In the genomic region with DNA sequence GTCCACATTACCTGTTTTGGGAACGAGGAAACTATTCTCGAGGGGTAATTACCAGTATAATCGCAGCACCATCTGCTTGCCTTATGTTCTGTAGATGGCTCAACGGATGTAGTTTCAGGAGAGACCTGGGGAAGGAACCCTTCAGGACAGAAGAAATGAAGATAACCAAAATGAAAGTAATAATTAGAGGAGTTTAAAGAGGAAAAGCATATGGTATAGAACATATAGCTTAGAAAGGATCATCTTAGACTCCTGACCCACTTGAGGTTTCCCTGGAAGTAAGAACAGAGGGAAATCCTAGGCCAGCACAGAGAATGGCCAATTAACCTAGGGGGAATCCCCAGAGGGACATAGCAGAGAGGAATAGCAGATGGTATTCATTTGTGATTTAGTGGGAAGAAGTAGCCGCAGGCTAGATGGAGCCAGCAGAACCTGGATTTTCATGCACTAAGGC, we compare ENCODE assay signal across 12 mouse cellular contexts.
DNase-seq lines count a peak whose midpoint lies in the region; ATAC-seq and TF ChIP-seq lines count a peak whose summit lies in the region.
"Had no signal": no experiment of that assay in that cellular context is flagged by ENCODE, and none has a peak within 500 bp of the region (broad histone marks: within the 10 kb centered on the region; RNA-seq: fewer than 3 reads in every experiment).

No protein-coding gene starts in this region.

- no peak for TF ChIP-seq CTCF in stomach, postnatal 0 days (IDR thresholded peaks at IDR 0.05; ENCODE audit: low read depth)

- no peak overlapping the region for H3K9ac ChIP-seq in midbrain, embryonic 11.5 days (ENCODE audit: low read length)
- H3K9ac ChIP-seq in midbrain, embryonic 16.5 days (ENCODE audit: low read depth, low read length) = no peak overlapping the region
- H3K9ac ChIP-seq in stomach, postnatal 0 days (ENCODE audit: low read length) = no peak overlapping the region
- no peak overlapping the region for H3K9ac ChIP-seq in heart, embryonic 12.5 days
- no peak overlapping the region for H3K9ac ChIP-seq in kidney, embryonic 15.5 days

- no peak for TF ChIP-seq EP300 in stomach, postnatal 0 days (optimal IDR thresholded peaks at IDR 0.05)

- no peaks in the 10 kb centered on the region for H3K9me3 ChIP-seq in midbrain, embryonic 11.5 days (ENCODE audit: control insufficient read depth, low read length)
- no peaks in the 10 kb centered on the region for H3K9me3 ChIP-seq in midbrain, embryonic 16.5 days (replicated peaks; ENCODE audit: control insufficient read depth, low read length, poor library complexity, severe bottlenecking)
- H3K9me3 ChIP-seq in stomach, postnatal 0 days (ENCODE audit: control insufficient read depth, low read length) = no peaks in the 10 kb centered on the region
- H3K9me3 ChIP-seq in heart, embryonic 12.5 days (replicated peaks) = no peaks in the 10 kb centered on the region
- H3K9me3 ChIP-seq in kidney, embryonic 15.5 days (replicated peaks) = no peaks in the 10 kb centered on the region

- peak; percentile 76 for ATAC-seq in midbrain, embryonic 11.5 days (ENCODE audit: low FRiP score)
- ATAC-seq in midbrain, embryonic 16.5 days = no peak
- ATAC-seq in stomach, postnatal 0 days (ENCODE audit: low FRiP score, low TSS enrichment) = no peak
- no peak for ATAC-seq in heart, embryonic 12.5 days (ENCODE audit: insufficient number of reproducible peaks, low FRiP score)
- no peak for ATAC-seq in kidney, embryonic 15.5 days (replicated peaks; ENCODE audit: low FRiP score)

- no peak for DNase-seq in midbrain, embryonic 11.5 days (ENCODE audit: low spot score, missing footprints)
- DNase-seq in embryo, embryonic 11.5 days (ENCODE audit: low read depth, low spot score) = peak; percentile 31
- peak; percentile 53 for DNase-seq in hindlimb bud, embryonic 11.5 days (ENCODE audit: extremely low spot score, low read depth, low spot score)
- DNase-seq in yolk sac, embryonic 10.5 days (ENCODE audit: low spot score) = peak; percentile 2
- no peak for DNase-seq in stomach, postnatal 0 days (ENCODE audit: low spot score)
- DNase-seq: heart, postnatal 36 days; right cerebral cortex, postnatal 4 days had no signal

- no peak overlapping the region for H3K4me2 ChIP-seq in midbrain, embryonic 11.5 days
- no peak overlapping the region for H3K4me2 ChIP-seq in midbrain, embryonic 16.5 days (ENCODE audit: low read length)
- no peak overlapping the region for H3K4me2 ChIP-seq in stomach, postnatal 0 days (replicated peaks; ENCODE audit: low read depth)
- no peak overlapping the region for H3K4me2 ChIP-seq in heart, embryonic 12.5 days
- no peak overlapping the region for H3K4me2 ChIP-seq in kidney, embryonic 15.5 days
- H3K4me2 ChIP-seq: liver, embryonic 11.5 days had no signal

- no peaks in the 10 kb centered on the region for H3K27me3 ChIP-seq in midbrain, embryonic 11.5 days (ENCODE audit: control insufficient read depth, insufficient read depth, low read length)
- H3K27me3 ChIP-seq in midbrain, embryonic 16.5 days (ENCODE audit: control insufficient read depth, insufficient read depth, low read depth, low read length) = no peaks in the 10 kb centered on the region
- H3K27me3 ChIP-seq in stomach, postnatal 0 days (ENCODE audit: control insufficient read depth, insufficient read depth, low read length) = no peaks in the 10 kb centered on the region
- H3K27me3 ChIP-seq in heart, embryonic 12.5 days (replicated peaks) = no peaks in the 10 kb centered on the region
- no peaks in the 10 kb centered on the region for H3K27me3 ChIP-seq in kidney, embryonic 15.5 days
- H3K27me3 ChIP-seq: CH12.LX had no signal

- WGBS in midbrain, embryonic 11.5 days = 76% methylated on average over 5 of the region's 5 CpGs
- WGBS in midbrain, embryonic 16.5 days = 52% methylated on average over 5 of the region's 5 CpGs
- 77% methylated on average over 5 of the region's 5 CpGs for WGBS in stomach, postnatal 0 days
- 82% methylated on average over 5 of the region's 5 CpGs for WGBS in heart, embryonic 12.5 days
- WGBS in kidney, embryonic 15.5 days = 78% methylated on average over 5 of the region's 5 CpGs

- no peaks in the 10 kb centered on the region for H3K4me1 ChIP-seq in midbrain, embryonic 11.5 days (ENCODE audit: control insufficient read depth, insufficient read depth, low read length)
- H3K4me1 ChIP-seq in midbrain, embryonic 16.5 days (ENCODE audit: control insufficient read depth, insufficient read depth, low read length) = no peaks in the 10 kb centered on the region
- H3K4me1 ChIP-seq in stomach, postnatal 0 days (replicated peaks; ENCODE audit: control insufficient read depth, insufficient read depth) = no peaks in the 10 kb centered on the region
- H3K4me1 ChIP-seq in heart, embryonic 12.5 days (replicated peaks) = no peaks in the 10 kb centered on the region
- no peaks in the 10 kb centered on the region for H3K4me1 ChIP-seq in kidney, embryonic 15.5 days

- no peak overlapping the region for H3K27ac ChIP-seq in midbrain, embryonic 11.5 days (ENCODE audit: low read depth, low read length)
- no peak overlapping the region for H3K27ac ChIP-seq in midbrain, embryonic 16.5 days (ENCODE audit: low read length)
- no peak overlapping the region for H3K27ac ChIP-seq in stomach, postnatal 0 days (replicated peaks)
- no peak overlapping the region for H3K27ac ChIP-seq in heart, embryonic 12.5 days (ENCODE audit: poor library complexity, severe bottlenecking)
- no peak overlapping the region for H3K27ac ChIP-seq in kidney, embryonic 15.5 days

- H3K4me3 ChIP-seq in midbrain, embryonic 11.5 days (ENCODE audit: low read depth, low read length) = no peak overlapping the region
- no peak overlapping the region for H3K4me3 ChIP-seq in midbrain, embryonic 16.5 days (ENCODE audit: low read depth, low read length)
- H3K4me3 ChIP-seq in stomach, postnatal 0 days (ENCODE audit: low read depth, low read length) = no peak overlapping the region
- H3K4me3 ChIP-seq in heart, embryonic 12.5 days = no peak overlapping the region
- H3K4me3 ChIP-seq in kidney, embryonic 15.5 days (replicated peaks) = no peak overlapping the region

- no peaks in the 10 kb centered on the region for H3K36me3 ChIP-seq in midbrain, embryonic 11.5 days (ENCODE audit: control insufficient read depth, insufficient read depth, low read length)
- H3K36me3 ChIP-seq in midbrain, embryonic 16.5 days (ENCODE audit: control insufficient read depth, insufficient read depth, low read length) = no peaks in the 10 kb centered on the region
- no peaks in the 10 kb centered on the region for H3K36me3 ChIP-seq in stomach, postnatal 0 days (ENCODE audit: control insufficient read depth, insufficient read depth, low read length)
- no peaks in the 10 kb centered on the region for H3K36me3 ChIP-seq in heart, embryonic 12.5 days
- no peaks in the 10 kb centered on the region for H3K36me3 ChIP-seq in kidney, embryonic 15.5 days

Comparison
In these comparisons a context has a peak if more than half of its experiments do, and no peak if none do; other contexts are left out.
1. DNase-seq: peak in embryo, embryonic 11.5 days (single experiment), hindlimb bud, embryonic 11.5 days (single experiment) and yolk sac, embryonic 10.5 days (single experiment); none in midbrain, embryonic 11.5 days (single experiment) and stomach, postnatal 0 days (single experiment).